Mouse (Mus musculus) liver, adult 2 months (tissue): ENCODE data around the gene Tomm6.

Experiments used
- CTCF ChIP-seq: fragments of 200-500 bp; IDR thresholded peaks from 2 replicates; pipeline ENCODE4 v1.5.1; 2011; ENCODE audit warnings: low read depth, low read length, control low read depth
- POLR2A ChIP-seq: fragments of 200-500 bp; IDR thresholded peaks from 2 replicates; pipeline ENCODE4 v1.6.1; 2011; ENCODE audit warnings: low read length, control low read depth; ENCODE audit not compliant: insufficient read depth; ENCODE audit errors: extremely low read depth

- no peak for TF ChIP-seq POLR2A
- no peak for TF ChIP-seq CTCF
Observed at GRCm38 (mm10) chr17:47694442-47694502, 6.1 kb upstream of the Tomm6 start, which contains the start of gene Gm21981.
